Mouse (Mus musculus) neural tube, embryonic 13.5 days (tissue): ENCODE measurements around the gene Rab7b. TPM values are rescaled to one million over a fixed set of nuclear protein-coding genes. Genes with fewer than 3 reads are reported as not detected.

Source experiments
- ATAC-seq: fragments of 200-750 bp; cut with Nextera tagmentation; 2 replicates; pipeline ENCODE4 v1.8.0; 2017; ENCODE audit warnings: low read depth, mild to moderate bottlenecking, moderate TSS enrichment, moderate library complexity
- H3K27ac ChIP-seq: fragments of 300-500 bp; sonication (generic); replicated peaks from 2 replicates; pipeline ENCODE4 v1.5.1; 2015; ENCODE audit warnings: moderate library complexity, mild to moderate bottlenecking, inconsistent platforms
- H3K27me3 ChIP-seq: fragments of 300-500 bp; sonication (generic); 2 replicates; pipeline ENCODE4 v1.6.1; 2015; ENCODE audit warnings: mild to moderate bottlenecking, inconsistent platforms
- H3K36me3 ChIP-seq: fragments of 300-500 bp; sonication (generic); 2 replicates; pipeline ENCODE4 v1.6.1; 2015; ENCODE audit warnings: mild to moderate bottlenecking, inconsistent platforms
- H3K4me1 ChIP-seq: fragments of 300-500 bp; sonication (generic); replicated peaks from 2 replicates; pipeline ENCODE4 v1.6.1; 2015; ENCODE audit warnings: inconsistent platforms
- H3K4me2 ChIP-seq: fragments of 300-500 bp; sonication (generic); 2 replicates; pipeline ENCODE4 v1.6.1; 2015; ENCODE audit warnings: inconsistent platforms, mild to moderate bottlenecking, moderate library complexity
- H3K4me3 ChIP-seq: fragments of 300-500 bp; sonication (generic); 2 replicates; pipeline ENCODE4 v1.5.1; 2015; ENCODE audit warnings: mild to moderate bottlenecking, inconsistent platforms
- H3K9ac ChIP-seq: fragments of 300-500 bp; sonication (generic); 2 replicates; pipeline ENCODE4 v1.6.1; 2015; ENCODE audit warnings: moderate library complexity, mild to moderate bottlenecking, inconsistent platforms
- H3K9me3 ChIP-seq: fragments of 300-500 bp; sonication (generic); 2 replicates; pipeline ENCODE4 v1.6.1; 2016; ENCODE audit warnings: inconsistent platforms
- WGBS: fragments of 180-500 bp; shearing (Covaris S2); methylation state at CpG from one replicate; pipeline ENCODE4 v1.1.7; 2015; 5-methylcytosine and 5-hydroxymethylcytosine counted together
- polyA plus RNA-seq: library from polyadenylated mRNA; unstranded; fragments of >200 nt; fragmentation: Nextera tagmentation; extraction: Ambion mirVana; gene quantifications from 2 replicates; pipeline ENCODE4 v1.2.1, GENCODE M21; 2015

The Rab7b gene
- polyA plus RNA-seq, 1 experiment from 2014 or later, result 1.8 TPM

DNA sequence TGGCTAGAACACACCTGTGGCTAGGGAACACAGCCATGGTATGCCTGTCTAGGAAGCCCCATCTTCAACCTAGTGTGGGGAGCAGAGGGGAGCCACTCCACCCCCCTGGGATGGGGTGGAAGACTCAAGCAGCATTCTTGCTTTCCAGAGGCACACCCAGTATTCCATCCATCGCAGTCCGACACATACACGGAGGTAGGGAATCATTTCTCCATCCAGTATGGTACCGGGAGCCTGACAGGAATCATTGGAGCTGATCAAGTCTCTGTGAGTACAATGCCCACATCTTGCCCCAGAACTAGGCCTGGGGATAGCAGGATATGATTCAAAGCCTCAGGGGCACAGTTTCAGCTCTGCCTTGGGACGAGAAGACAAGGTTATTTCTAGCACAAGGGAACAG is 24.4 kb upstream of the Rab7b start:
- no peak overlapping the region for H3K4me3 ChIP-seq
- no peaks in the 10 kb centered on the region for H3K4me1 ChIP-seq
- no peak overlapping the region for H3K4me2 ChIP-seq
- H3K27me3 ChIP-seq, result no peaks in the 10 kb centered on the region
- H3K9ac ChIP-seq, result no peak overlapping the region
- no peaks in the 10 kb centered on the region for H3K9me3 ChIP-seq
- no peak overlapping the region for H3K27ac ChIP-seq
- ATAC-seq, result no peak
- no peaks in the 10 kb centered on the region for H3K36me3 ChIP-seq
- 92% methylated on average over 5 of the region's 5 CpGs for WGBS

DNA sequence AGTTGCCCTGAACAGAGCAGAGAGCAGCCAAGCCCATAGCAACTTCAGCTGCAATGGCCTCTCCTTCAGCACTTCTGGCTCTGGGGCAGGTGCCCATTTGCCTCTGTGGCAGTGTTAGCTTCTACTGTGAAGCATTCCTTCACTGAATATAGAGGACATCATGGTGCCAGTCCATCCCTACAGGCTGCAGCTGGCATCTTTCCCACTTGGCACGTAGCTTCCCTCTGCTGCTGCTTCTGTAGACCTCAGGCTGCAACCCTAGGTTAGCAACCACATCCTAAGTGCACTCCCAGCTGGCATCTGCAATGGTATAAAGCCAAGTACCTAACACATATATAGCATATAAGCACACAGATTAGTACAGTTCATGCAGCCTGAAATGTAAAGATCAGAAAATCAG is 22.6 kb upstream of the Rab7b start:
- no peaks in the 10 kb centered on the region for H3K4me1 ChIP-seq
- H3K4me3 ChIP-seq, result no peak overlapping the region
- H3K27ac ChIP-seq, result no peak overlapping the region
- no peaks in the 10 kb centered on the region for H3K27me3 ChIP-seq
- H3K9me3 ChIP-seq, result no peaks in the 10 kb centered on the region
- no peaks in the 10 kb centered on the region for H3K36me3 ChIP-seq
- no peak for ATAC-seq
- no peak overlapping the region for H3K4me2 ChIP-seq
- H3K9ac ChIP-seq, result no peak overlapping the region
- WGBS, result 79% methylated on average over 1 of the region's 1 CpGs

DNA sequence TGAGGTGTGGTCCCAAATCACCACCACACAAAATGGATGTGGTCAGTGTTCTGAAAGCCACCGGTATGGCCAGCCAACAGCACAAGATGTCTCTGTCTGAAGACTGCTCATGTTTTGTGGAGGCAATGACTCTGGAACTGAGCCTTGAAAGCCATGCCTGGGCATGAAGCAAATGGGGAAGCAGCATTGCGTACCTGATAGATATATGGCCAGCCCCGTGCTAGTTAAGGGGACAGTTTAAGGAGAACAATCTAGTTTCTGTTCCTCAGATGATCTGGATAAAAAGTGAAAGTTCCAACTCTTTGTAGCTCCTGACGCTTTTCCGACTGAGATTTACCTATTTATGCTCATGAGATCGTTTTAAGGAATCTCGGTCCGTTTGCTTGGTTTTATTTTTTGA is 17.4 kb upstream of the Rab7b start:
- H3K9me3 ChIP-seq, result no peaks in the 10 kb centered on the region
- no peak overlapping the region for H3K4me2 ChIP-seq
- H3K4me3 ChIP-seq, result no peak overlapping the region
- H3K4me1 ChIP-seq, result no peaks in the 10 kb centered on the region
- no peak overlapping the region for H3K9ac ChIP-seq
- no peaks in the 10 kb centered on the region for H3K27me3 ChIP-seq
- H3K36me3 ChIP-seq, result no peaks in the 10 kb centered on the region
- H3K27ac ChIP-seq, result no peak overlapping the region
- 87% methylated on average over 8 of the region's 8 CpGs for WGBS
- no peak for ATAC-seq

DNA sequence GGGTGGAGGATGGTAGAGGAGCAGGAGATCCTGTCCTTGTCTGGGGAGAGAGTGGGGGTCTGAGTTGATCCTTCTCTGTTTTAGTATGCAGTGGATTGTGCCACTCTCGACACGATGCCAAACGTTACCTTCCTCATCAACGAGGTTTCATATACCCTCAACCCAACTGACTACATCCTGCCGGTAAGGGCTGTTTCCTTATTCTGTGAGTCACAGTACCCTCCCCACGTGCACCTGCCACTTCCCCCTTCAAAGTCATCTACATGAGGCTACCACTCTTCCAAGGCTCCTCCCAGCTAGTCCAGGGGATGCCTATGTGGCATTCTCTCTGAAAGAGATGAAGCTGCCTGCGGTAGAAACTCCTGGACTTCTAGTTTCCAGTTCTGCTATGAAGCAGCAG is 16.1 kb upstream of the Rab7b start:
- Histone ChIP-seq H3K27me3 (no peaks in the 10 kb centered on the region), H3K4me3 (no peak overlapping the region), H3K27ac (no peak overlapping the region), H3K4me2 (no peak overlapping the region), H3K4me1 (no peaks in the 10 kb centered on the region), H3K9ac (no peak overlapping the region), H3K36me3 (no peaks in the 10 kb centered on the region), H3K9me3 (no peaks in the 10 kb centered on the region)
- no peak for ATAC-seq
- 80% methylated on average over 7 of the region's 7 CpGs for WGBS

DNA sequence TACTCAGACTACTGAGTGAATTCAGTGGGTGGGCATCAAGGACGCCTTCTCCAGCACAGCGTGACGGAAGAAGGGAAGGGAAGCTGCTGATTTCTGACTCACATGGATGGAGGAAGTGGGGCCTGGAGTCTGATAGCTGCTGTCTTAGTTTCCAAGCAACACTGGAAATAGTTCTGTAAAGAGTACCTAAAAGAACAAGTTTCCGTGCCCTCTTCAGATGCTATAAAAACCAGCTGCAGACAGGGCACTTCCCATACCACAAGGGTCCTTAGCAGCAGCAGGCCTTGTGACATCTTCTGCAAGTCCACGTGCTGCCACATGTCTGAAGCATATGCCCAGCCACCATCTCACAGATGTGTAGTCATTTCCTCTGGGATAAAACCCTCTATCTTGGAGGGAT is 8.9 kb upstream of the Rab7b start:
- 90% methylated on average over 5 of the region's 5 CpGs for WGBS
- Histone ChIP-seq H3K27ac (no peak overlapping the region), H3K36me3 (no peaks in the 10 kb centered on the region), H3K27me3 (no peaks in the 10 kb centered on the region), H3K4me3 (no peak overlapping the region), H3K4me1 (no peaks in the 10 kb centered on the region), H3K9me3 (no peaks in the 10 kb centered on the region), H3K9ac (no peak overlapping the region), H3K4me2 (no peak overlapping the region)
- no peak for ATAC-seq

DNA sequence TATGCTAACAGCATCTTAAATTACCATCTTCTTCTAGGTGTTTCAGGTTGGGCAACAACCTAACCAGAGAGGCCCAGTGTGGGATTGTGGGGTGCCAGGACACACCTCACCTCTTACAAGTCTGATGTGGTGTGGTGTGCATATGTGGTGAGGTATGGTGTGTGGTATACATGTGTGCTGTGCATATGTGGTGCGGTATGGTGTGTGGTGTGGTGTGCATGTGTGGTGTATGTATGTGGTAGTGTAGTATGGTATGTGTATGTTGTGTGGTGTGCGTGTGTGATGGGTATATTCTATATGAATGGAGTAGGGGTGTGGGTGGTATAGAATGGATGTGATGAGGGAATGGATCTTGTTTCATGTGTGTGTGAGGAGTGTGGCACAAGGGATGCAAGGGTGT is 756 bp upstream of the Rab7b start:
- ATAC-seq, result no peak
- no peak overlapping the region for H3K9ac ChIP-seq
- WGBS, result 90% methylated on average over 2 of the region's 2 CpGs
- H3K9me3 ChIP-seq, result no peaks in the 10 kb centered on the region
- no peak overlapping the region for H3K27ac ChIP-seq
- no peak overlapping the region for H3K4me3 ChIP-seq
- no peaks in the 10 kb centered on the region for H3K4me1 ChIP-seq
- no peak overlapping the region for H3K4me2 ChIP-seq
- no peaks in the 10 kb centered on the region for H3K27me3 ChIP-seq
- no peaks in the 10 kb centered on the region for H3K36me3 ChIP-seq

DNA sequence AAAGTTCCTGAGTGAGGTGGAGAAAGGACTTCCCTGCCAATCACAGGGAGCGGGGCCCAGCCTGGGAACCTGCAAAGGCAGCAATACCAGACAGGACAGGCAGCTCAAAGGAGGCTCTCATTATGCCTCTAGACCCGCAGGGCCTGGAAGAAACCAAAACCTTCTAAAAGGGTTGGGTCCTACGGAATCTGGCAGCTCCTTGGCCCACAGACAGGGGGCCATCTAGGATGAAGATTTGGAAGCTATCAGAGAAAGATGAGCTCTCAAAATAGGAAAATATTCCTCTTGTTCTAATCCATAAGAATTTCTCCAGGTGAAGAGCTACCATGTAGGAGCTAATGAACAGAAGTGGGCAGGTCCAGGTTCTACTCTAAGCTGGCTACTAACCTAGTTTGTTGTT is 521 bp downstream of the Rab7b start:
- H3K4me3 ChIP-seq, result no peak overlapping the region
- no peak for ATAC-seq
- WGBS, result 80% methylated on average over 3 of the region's 3 CpGs
- H3K27me3 ChIP-seq, result no peaks in the 10 kb centered on the region
- H3K27ac ChIP-seq, result no peak overlapping the region
- H3K9ac ChIP-seq, result no peak overlapping the region
- no peaks in the 10 kb centered on the region for H3K36me3 ChIP-seq
- no peaks in the 10 kb centered on the region for H3K4me1 ChIP-seq
- H3K4me2 ChIP-seq, result no peak overlapping the region
- no peaks in the 10 kb centered on the region for H3K9me3 ChIP-seq

DNA sequence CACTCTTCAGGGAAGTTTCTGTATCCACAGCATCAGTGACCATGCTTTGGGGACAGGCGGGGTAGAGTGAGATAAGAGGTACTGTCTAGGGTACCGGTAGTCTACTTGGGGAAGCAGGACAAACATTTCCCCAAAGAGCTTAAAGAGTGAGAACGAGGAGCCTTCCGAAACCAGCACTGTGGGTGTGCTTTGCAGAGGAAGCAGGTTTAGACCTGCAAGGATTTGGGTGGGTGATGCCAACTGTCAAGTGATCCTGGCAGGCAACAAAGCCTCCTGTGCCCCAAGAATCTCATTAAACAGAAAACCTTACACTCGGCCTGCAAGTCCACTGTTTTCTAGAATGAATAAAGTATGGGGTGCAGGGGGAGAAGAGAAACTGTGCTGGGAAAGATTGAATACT is 1.4 kb downstream of the Rab7b start:
- ATAC-seq, result no peak
- no peaks in the 10 kb centered on the region for H3K4me1 ChIP-seq
- WGBS, result 87% methylated on average over 5 of the region's 5 CpGs
- no peak overlapping the region for H3K4me3 ChIP-seq
- no peaks in the 10 kb centered on the region for H3K27me3 ChIP-seq
- no peak overlapping the region for H3K27ac ChIP-seq
- H3K36me3 ChIP-seq, result no peaks in the 10 kb centered on the region
- no peaks in the 10 kb centered on the region for H3K9me3 ChIP-seq
- H3K4me2 ChIP-seq, result no peak overlapping the region
- H3K9ac ChIP-seq, result no peak overlapping the region

DNA sequence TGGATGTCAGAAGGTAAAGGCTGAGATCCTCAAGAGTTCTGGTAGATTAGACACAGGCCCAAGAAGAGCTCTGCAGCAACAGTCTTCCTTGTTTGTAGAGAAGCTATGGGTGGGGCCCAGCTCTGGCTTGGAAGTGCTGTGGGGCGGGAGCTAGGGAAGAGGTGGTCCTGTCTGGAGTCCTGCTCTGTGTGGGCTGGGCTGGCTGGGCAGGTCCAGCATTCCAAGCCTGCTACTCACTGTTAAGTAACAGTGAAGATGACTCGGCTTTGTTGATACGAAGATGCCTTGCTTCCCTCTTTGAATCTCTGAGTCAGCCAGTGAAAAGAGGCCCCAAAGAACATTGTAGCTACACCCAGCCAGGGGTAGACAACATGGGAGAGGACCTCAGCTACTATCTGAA is 1.9 kb downstream of the Rab7b start:
- H3K27me3 ChIP-seq, result no peaks in the 10 kb centered on the region
- H3K4me1 ChIP-seq, result no peaks in the 10 kb centered on the region
- no peak overlapping the region for H3K4me2 ChIP-seq
- ATAC-seq, result no peak
- H3K9ac ChIP-seq, result no peak overlapping the region
- no peaks in the 10 kb centered on the region for H3K9me3 ChIP-seq
- no peak overlapping the region for H3K4me3 ChIP-seq
- no peaks in the 10 kb centered on the region for H3K36me3 ChIP-seq
- no peak overlapping the region for H3K27ac ChIP-seq
- WGBS, result 69% methylated on average over 3 of the region's 3 CpGs

DNA sequence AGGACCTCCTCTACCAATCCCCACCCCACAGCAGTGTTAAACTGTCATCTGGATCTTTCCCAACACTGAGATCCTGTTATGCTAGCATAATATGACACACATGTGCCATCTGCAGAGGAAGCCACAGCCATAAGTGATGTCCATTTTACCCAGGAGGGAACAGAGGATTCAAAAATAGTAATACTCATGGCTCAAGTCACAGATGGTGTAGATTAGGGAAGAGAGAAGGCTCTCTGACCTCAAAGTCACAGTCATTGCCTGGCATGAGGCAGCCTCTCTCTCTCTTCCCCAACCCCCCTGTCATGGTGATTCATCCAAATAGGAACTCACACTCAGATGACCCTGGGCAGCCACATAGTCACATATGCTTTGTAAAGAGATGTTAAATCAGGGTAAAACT is 2.9 kb downstream of the Rab7b start:
- ATAC-seq, result no peak
- no peak overlapping the region for H3K9ac ChIP-seq

DNA sequence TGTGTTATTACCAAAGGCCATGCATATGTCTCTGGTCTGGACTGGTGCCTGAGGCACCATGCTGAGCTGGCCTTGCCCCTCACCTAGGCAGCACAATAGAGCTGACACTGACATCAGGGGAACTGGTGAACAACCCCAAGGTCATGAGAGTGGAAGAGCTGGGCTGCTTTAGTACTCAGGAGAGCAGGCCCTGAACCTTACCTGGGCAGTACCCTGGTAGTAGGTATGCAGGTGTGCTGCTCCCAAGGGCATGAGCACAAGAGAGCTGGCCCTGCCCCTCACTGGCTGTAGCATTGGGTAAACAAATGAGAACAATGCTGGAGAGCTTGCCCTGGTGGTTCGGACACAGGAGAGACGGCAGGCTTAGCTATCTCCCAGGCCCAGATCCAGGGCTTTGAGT is 6.8 kb downstream of the Rab7b start:
- H3K36me3 ChIP-seq, result no peaks in the 10 kb centered on the region
- 90% methylated on average over 2 of the region's 2 CpGs for WGBS
- H3K9me3 ChIP-seq, result no peaks in the 10 kb centered on the region
- no peak overlapping the region for H3K27ac ChIP-seq
- H3K27me3 ChIP-seq, result no peaks in the 10 kb centered on the region
- H3K4me3 ChIP-seq, result no peak overlapping the region
- ATAC-seq, result no peak
- H3K4me2 ChIP-seq, result no peak overlapping the region
- H3K4me1 ChIP-seq, result no peaks in the 10 kb centered on the region
- H3K9ac ChIP-seq, result no peak overlapping the region

More for the DNA sequence above, 2.9 kb downstream of the Rab7b start:
- no peaks in the 10 kb centered on the region for H3K27me3 ChIP-seq
- no peak overlapping the region for H3K4me2 ChIP-seq
- no peak overlapping the region for H3K4me3 ChIP-seq
- no peak overlapping the region for H3K27ac ChIP-seq
- no peaks in the 10 kb centered on the region for H3K4me1 ChIP-seq
- H3K9me3 ChIP-seq, result no peaks in the 10 kb centered on the region
- H3K36me3 ChIP-seq, result no peaks in the 10 kb centered on the region

DNA sequence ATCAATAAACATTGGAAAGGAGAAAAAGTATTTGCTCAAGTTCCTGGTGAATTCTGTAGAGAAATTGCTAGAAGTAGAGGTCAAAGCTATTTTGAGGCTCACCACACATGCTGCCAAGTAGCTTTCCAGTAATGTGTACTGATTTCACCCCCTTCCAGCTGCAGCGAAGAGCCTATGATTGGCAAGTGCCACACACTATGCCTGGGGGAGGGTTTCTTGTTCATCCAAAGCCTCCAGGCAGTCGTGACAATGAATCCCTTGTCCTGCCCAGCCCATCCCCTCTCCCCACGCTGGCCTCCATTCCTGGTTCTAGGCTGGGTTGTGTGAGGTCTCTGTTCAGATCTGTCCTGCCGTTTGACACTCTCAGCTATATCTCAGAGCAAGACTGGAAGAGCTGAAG is 7.8 kb downstream of the Rab7b start:
- H3K4me3 ChIP-seq, result no peak overlapping the region
- no peak for ATAC-seq
- no peaks in the 10 kb centered on the region for H3K4me1 ChIP-seq
- H3K9me3 ChIP-seq, result no peaks in the 10 kb centered on the region
- H3K36me3 ChIP-seq, result no peaks in the 10 kb centered on the region
- H3K27me3 ChIP-seq, result no peaks in the 10 kb centered on the region
- H3K27ac ChIP-seq, result no peak overlapping the region
- H3K9ac ChIP-seq, result no peak overlapping the region
- no peak overlapping the region for H3K4me2 ChIP-seq
- 53% methylated on average over 4 of the region's 4 CpGs for WGBS

DNA sequence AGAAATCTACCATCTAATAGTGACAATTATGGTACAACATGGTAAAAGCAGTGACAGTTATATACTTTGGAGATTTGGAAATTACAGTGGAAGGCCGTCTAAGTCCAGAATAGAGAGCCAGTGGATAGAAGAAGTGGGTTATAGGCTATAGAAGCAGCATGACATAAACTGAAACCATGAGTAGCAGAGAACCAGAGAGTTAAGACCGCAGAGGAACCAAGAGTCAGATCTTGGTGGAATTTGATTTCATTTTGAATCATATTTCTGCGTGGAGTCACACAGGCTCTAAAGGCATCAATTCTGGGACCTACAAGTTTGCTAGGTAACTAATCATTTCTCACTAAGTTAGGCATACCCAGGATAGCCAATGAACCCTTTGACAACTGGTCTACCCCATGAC is 10.3 kb downstream of the Rab7b start:
- no peaks in the 10 kb centered on the region for H3K36me3 ChIP-seq
- H3K27me3 ChIP-seq, result no peaks in the 10 kb centered on the region
- no peak overlapping the region for H3K9ac ChIP-seq
- 93% methylated on average over 3 of the region's 3 CpGs for WGBS
- H3K4me1 ChIP-seq, result no peaks in the 10 kb centered on the region
- H3K4me2 ChIP-seq, result no peak overlapping the region
- H3K4me3 ChIP-seq, result no peak overlapping the region
- ATAC-seq, result no peak
- no peaks in the 10 kb centered on the region for H3K9me3 ChIP-seq
- H3K27ac ChIP-seq, result no peak overlapping the region

DNA sequence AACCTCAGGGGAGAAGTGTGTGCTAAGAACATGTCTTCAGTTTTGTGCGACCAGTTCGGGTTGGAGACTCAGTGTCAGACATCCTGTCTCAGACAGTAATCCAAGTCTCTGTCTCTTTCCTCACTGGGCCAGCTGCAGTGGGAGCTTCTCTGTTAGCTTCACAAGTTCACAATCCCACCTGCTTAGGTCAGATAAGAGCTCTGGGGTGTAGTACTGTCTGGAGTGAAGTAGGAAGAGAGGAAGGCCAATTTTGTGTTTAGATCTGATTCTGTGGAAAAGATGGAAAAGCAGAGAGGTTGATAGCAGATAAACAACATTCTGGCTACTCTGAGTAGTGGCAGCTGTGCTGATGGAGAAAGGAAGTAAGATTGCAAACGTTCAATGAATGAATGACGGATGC is 11.1 kb downstream of the Rab7b start:
- Histone ChIP-seq H3K4me1 (no peaks in the 10 kb centered on the region), H3K27ac (no peak overlapping the region), H3K4me3 (no peak overlapping the region), H3K4me2 (no peak overlapping the region), H3K27me3 (no peaks in the 10 kb centered on the region), H3K9ac (no peak overlapping the region), H3K36me3 (no peaks in the 10 kb centered on the region), H3K9me3 (no peaks in the 10 kb centered on the region)
- WGBS, result 86% methylated on average over 4 of the region's 4 CpGs
- ATAC-seq, result no peak
